Mouse (Mus musculus) right cerebral cortex, postnatal 36 days (tissue): ENCODE results near the gene Dapk2.

Experiments used
- DNase-seq, 2 experiments: peaks; one replicate each; pipeline ENCODE4 v3.0.0; 2022; ENCODE audit warnings: low spot score in 2 of 2, mixed read lengths in 1 of 2

The Dapk2 gene

DNA sequence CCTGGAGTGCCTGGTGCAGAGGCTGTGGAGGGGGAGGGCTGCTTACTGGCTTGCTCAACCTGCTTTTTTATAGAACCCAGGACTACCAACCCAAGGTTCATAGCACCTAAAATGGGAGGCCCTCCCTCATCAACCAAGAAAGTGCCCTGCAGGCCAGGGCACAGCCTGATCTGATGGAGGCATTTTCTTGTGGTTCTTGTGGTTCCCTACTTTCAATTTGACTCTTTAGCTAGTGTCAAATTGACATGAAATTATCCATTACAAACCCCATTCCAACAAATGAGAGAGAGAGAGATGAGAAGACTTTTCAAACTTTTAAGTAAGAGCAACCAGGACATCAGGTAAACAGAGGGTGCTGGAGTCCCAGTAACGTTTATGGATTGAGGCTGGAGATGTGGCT, 15.8 kb upstream of the Dapk2 start:
- DNase-seq: no peak

DNA sequence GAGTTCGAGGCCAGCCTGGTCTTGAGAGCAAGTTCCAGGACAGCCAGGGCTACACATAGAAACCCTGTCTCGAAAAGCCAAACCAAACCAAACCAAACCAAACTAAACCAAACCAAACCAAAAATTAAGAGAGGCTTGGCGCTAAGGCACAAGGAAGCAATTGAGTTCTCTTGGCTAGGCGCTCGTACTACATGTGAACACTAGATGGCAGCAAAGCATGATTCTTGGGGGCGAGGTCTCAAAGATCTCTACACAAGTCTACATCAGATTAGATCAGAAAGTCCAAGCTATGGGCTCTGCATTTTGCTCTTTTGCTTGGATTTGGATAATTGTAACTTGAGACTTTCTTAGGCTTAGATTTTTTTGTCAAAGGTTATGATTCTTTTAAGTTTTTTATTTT, 13.8 kb upstream of the Dapk2 start:
- DNase-seq: peak; percentile 37 to 48

DNA sequence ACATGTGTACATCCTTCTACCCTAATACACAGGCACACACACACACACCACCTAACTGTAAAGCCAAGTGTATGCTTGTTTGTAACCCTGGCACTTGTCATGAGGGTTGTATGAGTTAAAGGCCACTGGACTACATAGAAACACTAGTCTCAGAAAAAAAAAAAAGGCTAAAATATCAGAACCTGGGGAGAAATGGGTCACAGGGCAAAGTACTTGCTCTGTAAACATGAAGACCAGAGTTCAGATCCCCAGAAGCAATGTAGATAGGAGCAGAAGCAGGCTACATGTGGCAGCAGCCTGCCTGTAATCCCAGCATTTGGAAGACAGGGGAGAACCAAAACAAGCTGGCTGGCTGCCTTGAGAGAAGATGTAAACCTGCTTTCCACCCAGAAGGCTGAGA, 11.9 kb upstream of the Dapk2 start:
- DNase-seq: no peak

DNA sequence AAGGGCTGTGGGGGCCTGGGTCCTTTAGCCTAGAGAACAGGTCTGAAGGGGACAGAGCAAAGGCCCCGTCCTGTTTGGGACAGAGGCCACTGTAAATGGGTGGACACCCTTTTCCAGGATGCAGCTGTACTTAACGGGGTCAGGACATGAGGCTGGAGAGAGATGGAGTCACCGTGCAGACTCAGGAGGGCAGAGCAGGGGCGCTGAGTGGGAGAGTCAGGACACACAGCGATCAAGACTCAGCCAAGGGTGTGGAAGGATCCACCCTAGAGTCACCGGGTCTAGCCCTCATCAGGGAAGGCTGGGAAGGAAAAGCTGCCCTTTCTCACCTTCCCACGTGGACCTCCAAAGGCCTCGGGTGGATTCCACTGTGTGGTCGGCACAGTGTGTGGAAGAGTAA, 6.0 kb upstream of the Dapk2 start:
- DNase-seq: no peak

DNA sequence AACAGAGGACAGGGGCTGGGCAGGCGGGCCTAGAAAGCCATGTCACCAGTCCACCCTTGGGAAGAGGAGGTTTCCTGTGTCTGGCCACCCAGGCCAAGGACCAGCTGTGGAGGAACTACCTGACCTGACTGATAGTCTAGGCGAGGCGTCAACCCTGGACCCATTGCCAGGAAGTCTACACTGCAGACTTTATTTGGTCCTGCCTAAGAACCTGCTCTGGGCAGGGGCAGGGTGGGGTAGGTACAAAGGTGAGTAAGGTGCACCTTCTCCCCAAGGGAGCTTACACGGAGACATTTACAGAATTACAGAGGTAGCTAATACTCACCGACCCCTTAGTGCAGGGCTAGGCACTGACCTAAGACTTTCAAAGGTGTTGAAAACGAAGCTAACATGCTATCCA, 4.4 kb upstream of the Dapk2 start:
- DNase-seq: no peak

DNA sequence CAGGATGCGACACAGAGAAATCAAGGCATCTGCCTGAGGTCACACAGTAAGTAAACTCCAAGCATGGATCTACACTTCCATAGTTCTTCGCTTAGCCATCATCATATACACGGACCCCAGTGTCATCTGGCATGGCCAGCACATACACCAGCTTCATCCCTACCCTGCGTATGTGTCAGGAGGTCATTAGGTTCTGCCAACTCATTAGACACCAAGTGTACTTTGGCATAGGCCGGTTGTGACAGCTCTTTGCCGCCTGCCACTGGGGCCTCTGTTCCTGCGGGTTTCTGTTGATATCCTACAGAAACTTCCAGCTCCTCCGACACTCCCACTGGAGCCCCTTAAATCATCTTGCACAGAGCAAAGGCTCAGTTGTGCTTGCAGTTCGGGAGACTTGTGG, 4.0 kb upstream of the Dapk2 start:
- no peak for DNase-seq

DNA sequence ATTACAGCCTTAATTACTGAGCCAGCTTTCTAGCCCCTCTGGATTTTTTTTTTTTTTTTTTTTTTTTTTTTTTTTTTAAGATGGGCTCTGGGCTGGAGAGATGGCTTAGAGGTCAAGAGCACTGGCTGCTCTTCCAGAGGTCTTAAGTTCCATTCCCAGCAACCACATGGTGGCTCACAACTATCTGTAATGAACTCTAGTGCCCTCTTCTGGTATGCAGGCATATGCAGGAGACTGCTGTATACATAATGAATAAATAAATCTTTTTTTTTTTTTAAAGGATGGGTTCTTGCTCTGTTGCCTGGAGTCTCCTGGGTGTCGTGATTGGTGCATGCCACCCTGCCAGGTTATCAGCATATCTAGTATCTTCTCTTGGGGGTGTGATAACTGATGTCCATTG, 2.5 kb upstream of the Dapk2 start:
- no peak for DNase-seq

DNA sequence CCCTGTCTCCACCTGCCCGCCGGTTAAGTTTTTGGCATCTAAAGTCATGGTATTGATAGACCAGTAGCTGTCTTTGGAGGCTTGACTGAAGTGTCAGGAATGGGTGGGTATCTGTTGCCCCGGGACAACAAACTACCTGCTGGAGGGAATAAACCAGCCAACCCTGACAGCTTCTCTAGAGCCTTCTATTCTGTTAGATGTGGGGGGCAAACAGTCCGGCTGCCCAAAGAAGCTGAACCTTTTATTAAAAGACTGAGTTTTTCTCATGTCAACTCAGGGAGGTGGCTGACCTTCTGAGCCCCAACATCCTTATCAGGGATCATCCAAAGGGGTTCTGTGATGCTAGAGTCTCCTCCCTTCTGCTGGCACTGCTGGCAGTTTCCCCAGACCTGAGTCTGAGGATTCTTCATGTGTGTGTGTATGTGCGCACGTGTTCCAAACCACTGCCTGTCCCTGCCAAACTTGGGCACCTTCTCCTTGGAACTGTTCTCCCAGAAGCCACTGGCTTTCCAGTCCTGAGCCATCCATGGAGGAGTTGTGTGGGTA, 935 bp downstream of the Dapk2 start:
- no peak for DNase-seq

DNA sequence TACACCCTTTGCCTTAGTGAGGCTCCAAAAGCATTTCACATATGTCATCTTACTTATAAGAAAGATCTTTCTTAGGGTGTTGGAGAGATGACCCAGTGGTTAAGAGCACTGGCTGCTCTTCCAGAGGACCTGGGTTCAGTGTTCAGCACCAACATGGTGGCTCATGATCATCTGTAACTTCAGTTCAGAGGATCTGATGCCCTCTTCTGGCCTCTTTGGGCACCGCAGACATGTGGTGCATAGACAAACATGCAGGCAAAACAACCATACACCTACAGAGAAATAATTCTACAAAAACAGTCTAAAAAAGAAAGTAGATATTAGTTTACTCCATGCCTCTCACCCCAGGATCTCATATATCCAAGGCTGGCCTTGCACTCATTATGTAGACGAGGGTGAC, 2.1 kb downstream of the Dapk2 start:
- no peak for DNase-seq

DNA sequence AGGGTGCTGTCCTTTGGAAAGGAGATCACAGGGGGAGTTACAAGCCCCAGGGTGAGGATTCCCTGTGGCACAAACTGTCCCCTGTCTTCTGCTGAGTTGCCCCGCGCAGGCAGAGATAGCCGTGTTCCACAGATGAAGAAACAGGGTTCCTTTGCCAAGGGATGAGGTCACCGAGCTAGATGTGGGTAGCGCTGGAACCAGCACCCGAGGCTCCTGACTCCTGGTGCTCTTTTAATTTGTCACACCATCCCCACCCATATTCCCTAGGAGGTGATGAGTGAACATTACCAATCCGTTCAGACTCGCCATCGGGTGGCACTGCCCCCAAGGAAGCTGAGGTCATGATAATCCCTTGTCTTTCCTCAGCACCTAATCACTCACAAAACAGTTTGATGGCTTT, 5.0 kb downstream of the Dapk2 start:
- DNase-seq: no peak

DNA sequence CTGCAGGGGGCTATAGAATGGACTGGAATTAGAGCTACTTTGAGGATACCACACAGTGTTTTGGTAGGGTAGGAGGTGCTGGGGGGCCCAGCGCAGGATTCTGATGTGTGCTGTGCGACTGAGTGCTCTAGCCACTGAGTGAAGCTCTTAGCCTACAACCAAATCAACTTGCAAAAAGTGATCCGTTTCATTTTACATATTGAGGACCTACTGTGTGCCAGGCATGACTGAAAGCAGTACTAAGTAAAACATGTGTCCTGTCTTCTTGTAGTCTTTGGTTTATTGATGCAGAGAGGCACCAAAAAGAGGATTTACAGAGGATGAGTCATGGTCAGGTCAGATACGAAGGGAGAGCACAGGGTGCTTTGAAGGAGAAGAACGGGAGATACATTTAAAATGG, 9.2 kb downstream of the Dapk2 start:
- no peak for DNase-seq

DNA sequence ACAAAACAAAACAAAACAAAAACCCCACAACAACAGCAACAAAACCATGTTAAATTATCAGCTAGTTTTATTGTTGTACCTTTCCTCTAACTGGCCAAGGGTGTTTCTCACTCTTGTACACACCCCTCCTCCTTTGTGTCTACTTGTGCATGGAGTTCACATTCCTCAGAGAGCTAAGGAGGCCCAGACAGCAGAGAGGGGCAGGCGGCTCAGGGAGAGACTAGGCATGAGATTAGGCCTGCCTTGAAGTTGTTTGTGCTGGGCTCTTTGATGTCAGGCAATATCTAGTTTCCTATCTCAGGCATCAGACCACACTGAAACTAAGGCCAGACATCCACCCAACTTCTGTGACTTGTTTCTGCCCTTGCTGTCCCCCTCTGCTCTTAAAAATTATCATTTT, 10.2 kb downstream of the Dapk2 start:
- no peak for DNase-seq

DNA sequence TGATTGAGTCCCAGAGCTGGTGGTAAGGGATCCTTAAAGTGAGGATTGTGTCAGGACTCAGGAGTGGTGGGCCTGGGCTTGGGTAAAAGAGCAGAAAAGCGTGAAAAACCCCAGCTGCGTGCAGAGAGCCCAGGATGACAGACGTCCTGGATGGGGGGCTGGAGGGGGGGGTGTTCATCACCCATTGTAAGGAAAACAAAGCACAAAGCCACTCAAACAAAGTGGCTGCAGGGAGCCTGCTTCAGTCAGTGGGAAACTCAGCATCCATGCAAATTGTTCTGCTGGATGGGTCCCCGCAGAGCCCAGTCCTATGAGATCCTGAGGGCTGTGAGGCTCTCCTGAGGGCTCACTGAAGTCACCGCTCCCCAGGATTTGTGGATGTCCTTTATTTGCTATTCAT, 12.5 kb downstream of the Dapk2 start:
- DNase-seq: no peak

DNA sequence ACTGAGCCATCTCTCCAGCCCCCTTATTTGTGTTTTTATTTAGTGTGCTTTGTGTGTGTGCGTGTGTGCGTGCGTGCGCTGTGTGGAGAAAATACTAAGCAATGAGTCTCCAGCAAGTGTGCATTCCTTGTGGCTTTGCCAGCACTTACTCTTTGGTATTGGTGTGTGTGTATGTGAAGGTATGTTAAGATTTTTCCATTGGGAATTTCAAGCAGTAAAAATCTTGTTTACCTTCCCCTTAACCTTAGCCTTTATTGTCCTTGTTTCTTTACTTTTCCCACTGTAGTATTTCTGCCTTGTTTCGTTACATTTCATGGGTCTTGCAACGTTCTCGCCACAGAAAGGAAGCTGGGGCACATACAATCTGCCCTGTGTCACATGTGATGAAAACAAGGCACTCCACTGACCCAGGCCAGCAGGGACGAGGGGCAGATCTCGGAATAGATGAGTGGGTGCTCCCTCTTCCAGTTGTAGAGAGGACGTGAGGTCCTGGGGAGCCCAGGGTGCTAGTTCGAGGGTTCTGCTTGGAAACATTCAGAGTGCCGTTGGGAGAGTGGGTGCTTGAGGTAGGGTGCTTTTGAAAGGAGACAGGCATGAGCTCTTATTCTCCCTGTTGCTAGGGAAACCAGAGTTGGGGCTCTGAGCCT, 13.4 kb downstream of the Dapk2 start:
- no peak for DNase-seq

DNA sequence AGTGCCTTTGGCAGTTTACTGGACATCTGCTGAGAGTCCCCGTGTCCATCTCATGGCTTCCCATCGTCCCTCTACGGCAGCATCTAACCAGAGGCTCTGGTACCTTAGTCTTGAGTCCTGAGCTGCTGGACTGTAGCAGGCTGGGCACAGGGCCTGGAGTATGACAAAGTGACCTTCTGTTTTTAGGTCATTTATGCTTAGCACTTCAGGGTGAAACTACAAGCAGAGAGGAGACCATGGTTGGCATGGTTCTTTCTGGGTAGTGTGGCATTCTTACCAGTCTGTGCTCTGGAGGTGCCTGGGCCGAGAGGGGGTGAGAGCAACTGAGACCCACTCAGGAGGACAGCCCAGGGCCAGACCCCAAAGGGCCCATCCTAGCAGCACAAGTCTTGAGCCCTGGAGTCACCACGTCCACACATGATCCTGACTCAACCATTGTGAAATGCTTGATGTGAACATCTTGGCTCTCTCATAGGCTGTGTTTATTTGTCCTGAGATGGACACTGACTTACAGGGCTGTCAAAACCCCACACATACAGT, 15.4 kb downstream of the Dapk2 start:
- DNase-seq: no peak

DNA sequence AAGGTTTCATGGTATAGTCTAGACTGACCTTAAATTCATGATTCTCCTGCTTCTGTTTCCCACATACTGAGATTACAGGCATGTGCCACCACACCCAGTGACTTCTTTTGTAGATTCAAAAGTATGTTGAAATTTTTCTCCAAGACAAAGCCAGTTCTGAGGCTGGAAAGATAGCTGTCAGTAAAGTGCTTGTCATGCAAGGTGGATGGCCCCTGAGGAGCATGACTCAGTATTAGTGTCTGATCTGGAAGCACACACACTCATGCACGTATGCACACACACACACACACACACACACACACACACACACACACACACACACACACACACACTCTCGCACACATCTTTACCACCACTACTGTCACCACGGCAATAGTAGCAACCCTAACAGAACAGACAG, 17.0 kb downstream of the Dapk2 start:
- no peak for DNase-seq

DNA sequence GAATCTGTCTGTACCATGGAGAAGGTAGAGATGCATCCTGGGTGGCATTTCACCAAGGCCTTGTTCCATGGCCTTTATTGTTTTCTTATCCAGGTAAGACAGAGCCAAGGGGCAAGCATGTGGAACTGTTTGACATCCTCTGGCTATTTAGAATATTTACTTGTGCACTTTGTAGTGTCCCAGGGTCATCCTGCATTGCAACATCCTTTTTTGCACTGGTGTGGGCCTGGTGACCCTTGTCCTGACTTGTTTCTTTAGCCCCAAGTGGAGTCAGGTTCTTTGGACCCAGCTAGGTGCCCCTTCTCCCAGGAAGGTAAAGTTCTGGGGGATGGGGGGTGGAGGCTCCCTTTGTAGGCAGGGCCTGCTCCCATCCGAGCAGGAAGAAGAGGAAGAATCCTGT, 20.0 kb downstream of the Dapk2 start:
- no peak for DNase-seq

DNA sequence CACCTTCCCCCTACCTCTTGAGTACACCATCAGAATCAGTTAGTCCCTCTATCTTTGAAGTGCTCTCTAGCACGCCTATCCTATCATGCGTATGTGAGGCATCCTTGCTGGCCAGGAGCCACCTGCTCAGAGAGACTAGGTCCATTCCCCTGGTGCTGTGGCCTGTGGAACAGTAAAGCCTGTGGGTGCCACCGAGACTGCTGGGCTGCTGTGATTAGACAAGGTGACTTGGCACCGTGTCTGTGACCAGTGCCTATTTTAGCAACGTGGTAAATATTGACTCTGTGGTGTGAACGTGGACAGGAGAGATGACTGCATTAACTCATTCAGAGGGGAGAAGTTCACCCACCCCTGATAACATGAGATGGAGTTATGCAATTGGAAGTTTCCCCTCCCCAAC, 21.8 kb downstream of the Dapk2 start:
- no peak for DNase-seq

DNA sequence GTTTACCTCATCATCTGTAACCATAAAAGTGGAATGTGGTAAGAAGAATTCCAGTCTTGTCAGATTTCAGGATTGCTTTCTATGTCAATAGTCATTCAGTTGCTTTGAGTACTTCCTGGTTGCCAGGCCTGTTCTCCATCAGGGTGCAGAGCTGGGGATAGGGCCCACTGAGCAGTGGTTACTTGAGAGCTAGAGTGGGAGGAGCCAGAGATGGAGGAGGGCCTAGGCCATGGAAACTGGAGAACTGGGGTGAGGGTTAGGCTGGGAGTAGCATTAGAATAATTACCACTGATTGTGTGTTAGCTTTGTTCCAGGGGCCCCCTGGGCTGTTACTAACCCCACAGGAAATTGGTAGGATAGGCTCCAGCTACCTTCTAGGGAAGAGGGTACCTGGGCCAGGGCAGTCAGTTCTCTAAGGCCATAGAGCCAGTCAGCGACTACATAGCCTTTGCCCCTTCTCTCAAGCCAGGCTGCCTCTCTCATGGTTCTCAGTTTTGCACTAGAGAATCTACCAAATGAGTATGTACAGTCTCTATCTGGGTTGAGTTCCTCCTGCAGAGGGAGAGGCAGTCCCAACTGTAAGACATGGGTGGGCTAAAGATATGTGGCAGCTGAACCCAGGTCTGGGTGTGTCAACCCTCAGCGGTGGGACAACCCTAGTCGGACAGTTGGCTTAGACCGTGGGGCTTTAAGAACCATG, 23.3 kb downstream of the Dapk2 start:
- DNase-seq: no peak

DNA sequence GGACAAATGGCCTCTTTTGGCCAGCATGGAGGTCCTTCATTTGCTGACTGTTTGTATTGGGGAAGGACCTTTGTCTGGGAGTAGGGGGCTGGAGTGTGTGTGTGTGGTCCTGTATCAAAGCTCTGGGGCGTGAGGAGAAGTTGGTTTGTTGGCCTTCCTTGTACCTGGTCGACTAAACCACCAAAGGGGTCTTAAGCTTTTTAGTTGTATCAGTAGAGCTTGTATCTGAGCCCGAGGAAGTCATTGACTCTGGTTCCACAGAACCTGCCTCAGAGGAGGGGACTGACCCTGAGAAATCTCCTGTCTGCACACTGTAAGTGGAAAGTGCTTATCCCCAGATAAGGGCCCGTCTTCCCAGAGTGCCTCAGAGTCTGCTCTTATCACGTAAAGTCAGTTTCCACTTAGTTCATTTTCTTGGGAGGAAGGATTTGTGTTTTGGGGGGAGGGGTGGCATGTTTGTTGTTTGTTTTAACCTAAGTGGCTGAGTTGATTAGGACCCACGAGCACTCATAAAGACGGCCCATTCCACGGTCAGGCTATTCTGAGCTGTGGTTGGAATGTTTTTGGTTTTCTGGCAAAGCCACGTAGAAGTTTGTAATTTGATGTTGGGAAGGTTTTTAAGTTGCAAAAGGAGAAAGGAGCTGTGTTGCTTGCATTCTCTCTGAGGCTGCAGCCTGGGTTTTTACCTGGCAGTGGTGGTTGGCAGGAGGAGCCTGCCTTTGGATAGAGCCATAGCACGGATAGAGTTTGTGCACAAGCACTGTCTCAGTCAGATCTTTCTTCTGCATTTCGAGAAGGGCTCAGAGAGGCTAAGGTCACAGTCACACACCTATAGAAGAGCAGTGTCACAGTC, 24.0 kb downstream of the Dapk2 start:
- DNase-seq: no peak

DNA sequence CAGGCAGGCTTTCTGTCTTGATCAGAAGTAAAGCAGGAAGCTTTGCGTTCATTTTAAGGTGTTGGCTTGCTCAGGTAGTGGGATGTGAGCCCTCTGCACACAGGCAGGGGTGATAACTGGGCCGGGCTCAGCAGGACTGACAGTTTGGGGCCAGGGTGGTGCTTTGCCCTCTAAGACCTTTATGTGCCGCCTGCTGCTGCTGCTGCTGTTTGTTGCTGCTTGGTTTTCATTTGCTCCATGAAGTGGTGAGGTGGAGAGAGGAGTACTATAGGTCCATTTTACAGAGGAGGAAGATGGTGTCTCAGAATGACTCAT, 24.6 kb downstream of the Dapk2 start:
- DNase-seq: no peak

DNA sequence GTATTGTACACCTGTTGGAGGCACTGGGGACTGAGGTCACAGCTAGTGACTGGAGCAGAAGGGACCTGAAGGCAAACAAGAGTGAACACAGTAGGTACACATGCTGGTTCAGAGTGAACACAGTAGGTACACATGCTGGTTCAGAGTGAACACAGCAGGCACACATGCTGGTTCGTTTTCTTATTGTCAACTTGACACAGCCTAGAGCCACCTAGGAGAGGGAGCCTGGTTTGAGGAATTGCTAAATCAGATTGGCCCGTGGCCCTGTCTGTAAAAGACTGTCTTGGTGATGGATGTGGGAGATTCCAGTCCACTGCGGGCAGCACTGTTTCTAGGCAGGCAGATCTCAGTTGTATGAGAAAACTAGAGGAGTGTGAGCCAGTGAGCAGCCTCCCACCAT, 25.0 kb downstream of the Dapk2 start:
- DNase-seq: no peak

DNA sequence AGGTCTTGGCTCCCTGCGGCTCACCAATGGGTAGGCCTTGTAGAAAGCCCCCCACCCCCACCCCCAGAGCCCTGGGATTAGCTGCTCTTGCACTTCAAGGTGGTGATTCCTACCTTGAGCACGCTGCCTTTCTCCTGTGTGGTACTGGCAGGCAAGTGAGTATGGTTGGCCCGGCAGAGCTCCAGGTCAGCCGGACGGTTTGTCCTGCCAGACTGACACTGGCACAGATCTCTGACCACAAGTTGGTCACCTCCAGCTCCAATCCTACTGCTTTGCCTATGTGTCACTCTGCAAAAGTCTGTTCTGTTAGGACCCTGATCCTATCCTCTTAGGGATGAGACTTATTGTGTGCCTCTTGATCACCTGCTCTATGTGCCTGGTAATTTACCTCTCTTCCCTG, 26.5 kb downstream of the Dapk2 start:
- DNase-seq: no peak
